Mouse (Mus musculus): ENCODE measurements around the gene Bod1.

Bod1 gene

GRCm38 (mm10) chr11:31669172-31669869 is 2.4 kb downstream of the Bod1 start:
- no peak for DNase-seq (ENCODE audit: low spot score in 2 of 2)

GRCm38 (mm10) chr11:31664186-31664585 is 7.5 kb downstream of the Bod1 start:
- no peak for DNase-seq (ENCODE audit: low spot score in 2 of 2)

DNA sequence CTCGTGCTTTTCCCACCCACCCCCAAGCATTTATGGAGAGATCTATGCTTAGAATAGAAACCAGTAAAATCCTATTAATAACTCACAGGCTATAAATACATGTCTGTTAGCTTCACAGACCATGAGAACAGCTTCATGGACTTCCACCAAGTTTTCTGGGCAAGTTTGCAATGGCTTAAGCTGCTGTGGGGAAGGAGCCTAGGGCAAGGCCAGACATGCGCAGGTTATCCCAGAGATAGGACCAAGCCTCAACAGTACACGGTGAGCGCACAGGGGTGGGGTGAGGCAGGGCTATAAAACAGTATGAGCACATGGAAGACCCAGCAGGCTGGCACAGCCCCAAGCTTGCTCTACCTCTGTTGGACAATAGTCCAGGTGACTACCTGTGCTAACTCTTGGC is 8.2 kb downstream of the Bod1 start:
- DNase-seq (ENCODE audit: low spot score in 2 of 2) = no peak

GRCm38 (mm10) chr11:31662872-31663446 is 8.7 kb downstream of the Bod1 start:
- no peak for DNase-seq (ENCODE audit: low spot score in 2 of 2)

GRCm38 (mm10) chr11:31662214-31662613 is 9.5 kb downstream of the Bod1 start:
- DNase-seq (ENCODE audit: low spot score in 2 of 2) = no peak

- no peak for DNase-seq (ENCODE audit: low spot score in 2 of 2)
Measured at GRCm38 (mm10) chr11:31657806-31658175, 13.9 kb downstream of the Bod1 start.

DNA sequence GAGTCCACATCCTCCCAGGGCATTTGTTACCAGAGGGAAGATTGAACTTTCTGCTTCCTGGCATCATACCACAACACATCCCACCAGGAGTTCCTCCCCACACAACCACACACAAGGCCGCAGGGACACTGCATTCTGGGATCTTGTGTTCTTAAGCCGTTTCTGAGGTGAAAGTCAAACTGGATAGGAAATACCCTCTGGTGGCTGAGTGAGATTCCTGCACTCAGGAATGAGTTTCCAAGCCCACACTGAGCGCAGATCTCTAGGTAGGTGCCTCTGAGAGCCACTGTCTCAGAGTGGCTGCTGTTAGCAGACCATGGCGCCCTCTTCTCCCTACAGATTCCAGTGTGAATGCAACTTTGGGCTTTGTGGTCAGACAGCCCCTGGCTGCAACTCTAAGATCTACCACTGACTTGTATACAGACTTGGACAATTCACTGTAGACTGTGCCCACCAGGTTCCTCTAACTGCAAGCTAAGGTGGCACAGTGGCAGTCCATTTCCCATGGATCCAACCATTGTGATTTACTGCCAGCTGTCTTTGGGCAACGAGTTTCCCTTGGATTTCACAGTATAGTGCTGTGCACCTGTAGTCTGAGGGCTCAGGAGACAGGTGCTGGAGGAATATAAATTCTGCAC is 14.4 kb downstream of the Bod1 start:
- DNase-seq (ENCODE audit: low spot score in 2 of 2) = no peak

DNA sequence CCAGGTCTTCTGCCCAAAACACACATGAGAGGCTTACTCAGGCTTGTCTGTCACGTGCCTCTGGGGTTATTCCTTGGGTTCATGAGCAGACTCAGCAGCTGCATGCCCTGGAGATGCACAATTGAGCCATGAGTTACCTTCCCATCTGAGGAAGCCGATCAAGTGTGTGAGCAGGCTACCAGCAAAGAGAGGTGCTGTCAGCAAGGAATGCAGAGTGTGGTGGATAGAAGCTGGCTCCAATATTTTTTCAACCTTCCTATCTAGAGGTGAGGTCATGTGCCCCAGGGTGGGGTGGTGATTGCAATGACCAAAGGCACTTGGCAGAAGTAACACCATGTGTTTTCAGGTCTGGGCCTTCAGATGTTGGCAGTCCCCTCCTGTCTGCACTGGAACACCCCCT is 22.2 kb downstream of the Bod1 start:
- DNase-seq (ENCODE audit: low spot score in 2 of 2) = no peak

DNA sequence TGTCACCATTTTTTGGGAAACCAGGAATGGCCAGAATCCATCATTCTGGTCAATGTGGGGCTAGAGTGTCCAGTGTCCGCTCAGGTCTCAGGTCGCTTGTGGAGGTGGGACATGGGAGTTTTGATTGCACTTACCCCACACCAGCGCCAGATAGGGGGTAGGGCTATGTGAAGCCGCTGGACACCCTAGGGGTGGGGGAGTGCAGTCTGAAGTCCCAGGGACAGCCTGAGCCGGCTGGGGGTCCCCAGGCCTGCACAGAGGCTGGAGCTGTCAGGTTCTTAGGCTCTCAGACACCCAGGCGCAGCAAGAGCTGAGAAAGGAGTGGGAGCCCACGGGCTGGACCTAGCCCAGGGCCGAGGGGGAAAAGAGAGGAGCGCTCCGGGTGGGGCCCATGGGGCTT is 24.4 kb downstream of the Bod1 start:
- no peak for DNase-seq (ENCODE audit: low spot score in 2 of 2)

DNA sequence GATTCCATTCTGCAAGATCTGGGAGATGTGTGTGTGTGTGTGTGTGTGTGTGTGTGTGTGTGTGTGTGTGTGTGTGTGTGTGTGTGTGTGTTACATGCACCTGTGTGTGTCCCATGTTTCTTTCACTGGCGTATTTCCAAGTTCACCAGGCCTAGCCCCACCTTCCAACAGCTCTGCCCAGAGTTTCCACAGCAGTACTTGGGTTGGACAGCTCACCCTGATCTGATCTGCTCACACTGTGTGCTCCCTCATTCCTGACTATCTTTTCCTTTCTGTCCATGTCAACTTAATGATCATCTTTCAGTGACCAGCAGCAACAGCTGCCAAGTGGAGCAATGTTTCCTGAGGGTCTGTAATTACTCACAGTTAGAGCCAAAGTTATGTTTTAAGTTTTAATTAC is 25.1 kb downstream of the Bod1 start:
- no peak for DNase-seq (ENCODE audit: low spot score in 2 of 2)

GRCm38 (mm10) chr11:31643120-31643519 is 28.6 kb downstream of the Bod1 start:
- DNase-seq (ENCODE audit: low spot score in 2 of 2) = no peak

- no peak for DNase-seq (ENCODE audit: low spot score in 2 of 2)
Measured at GRCm38 (mm10) chr11:31641066-31641810, 30.4 kb downstream of the Bod1 start.

GRCm38 (mm10) chr11:31640187-31640586 is 31.5 kb downstream of the Bod1 start:
- no peak for DNase-seq (ENCODE audit: low spot score in 2 of 2)

GRCm38 (mm10) chr11:31637788-31638373 is 33.8 kb downstream of the Bod1 start:
- DNase-seq (ENCODE audit: low spot score in 2 of 2) = peak; percentile 19 to 72

GRCm38 (mm10) chr11:31628700-31629099 is 43.0 kb downstream of the Bod1 start:
- no peak for DNase-seq (ENCODE audit: low spot score in 2 of 2)

DNA sequence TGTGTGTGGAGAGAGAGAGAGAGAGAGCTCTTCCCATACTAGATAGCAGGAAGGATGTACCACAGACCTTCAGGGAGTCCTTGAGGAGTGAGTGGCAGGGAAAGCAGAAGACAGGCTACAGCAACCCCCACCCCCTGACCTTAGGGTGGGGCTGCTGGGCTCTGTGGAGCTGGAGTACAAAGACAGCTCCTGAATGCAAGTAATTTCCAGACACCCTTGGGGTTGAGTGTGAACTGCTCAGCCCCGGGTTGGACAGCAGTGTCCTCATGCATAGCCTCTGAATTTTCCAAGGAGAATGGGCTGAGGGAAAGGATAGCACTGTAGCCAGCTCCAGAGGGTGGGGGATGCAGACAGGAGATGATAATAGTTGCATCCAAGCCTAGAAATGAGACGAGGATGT is 50.9 kb downstream of the Bod1 start:
- DNase-seq (ENCODE audit: low spot score in 2 of 2) = no peak

DNA sequence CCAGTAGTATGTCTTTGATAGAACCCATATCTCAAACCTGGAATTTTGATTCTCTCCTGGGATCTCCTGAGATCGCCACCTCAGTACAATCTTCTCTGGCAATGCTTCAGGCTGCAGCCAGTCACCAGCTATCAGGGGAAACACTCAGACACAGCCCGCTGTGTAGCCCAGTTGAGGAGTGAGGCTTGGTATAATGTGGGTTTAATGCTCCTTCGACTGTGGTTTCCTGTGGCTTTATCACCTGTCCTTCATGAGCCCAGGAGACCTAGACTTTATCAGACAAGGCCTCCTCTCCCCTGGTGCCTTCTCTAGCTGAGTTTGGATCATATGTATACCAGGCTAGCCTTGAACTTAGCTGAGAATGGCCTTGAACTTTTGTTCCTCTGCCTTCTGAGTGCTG is 53.9 kb downstream of the Bod1 start:
- no peak for DNase-seq (ENCODE audit: low spot score in 2 of 2)

GRCm38 (mm10) chr11:31617236-31617635 is 54.4 kb downstream of the Bod1 start:
- no peak for DNase-seq (ENCODE audit: low spot score in 2 of 2)

DNA sequence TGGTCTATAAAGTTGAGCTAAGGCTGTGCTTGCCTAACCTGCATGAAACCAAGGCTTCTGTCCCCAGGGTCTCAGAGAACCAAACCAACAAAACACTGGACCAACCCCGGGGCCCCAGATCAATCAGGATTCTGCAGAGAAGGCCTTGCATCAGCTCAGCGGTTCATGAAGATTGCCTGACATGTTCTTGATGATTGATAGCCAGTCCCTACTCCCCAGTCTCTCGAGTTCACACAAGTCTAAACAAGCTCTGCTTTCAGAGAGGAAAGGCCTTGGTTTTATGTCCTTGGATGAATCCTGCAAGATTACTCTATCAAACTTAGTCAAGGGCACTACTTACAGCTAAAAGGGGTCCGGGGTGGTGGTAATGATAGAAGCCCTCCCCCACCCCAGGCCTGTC is 55.0 kb downstream of the Bod1 start:
- no peak for DNase-seq (ENCODE audit: low spot score in 2 of 2)

All from thymus, postnatal 10 days (tissue).